In the genomic region with DNA sequence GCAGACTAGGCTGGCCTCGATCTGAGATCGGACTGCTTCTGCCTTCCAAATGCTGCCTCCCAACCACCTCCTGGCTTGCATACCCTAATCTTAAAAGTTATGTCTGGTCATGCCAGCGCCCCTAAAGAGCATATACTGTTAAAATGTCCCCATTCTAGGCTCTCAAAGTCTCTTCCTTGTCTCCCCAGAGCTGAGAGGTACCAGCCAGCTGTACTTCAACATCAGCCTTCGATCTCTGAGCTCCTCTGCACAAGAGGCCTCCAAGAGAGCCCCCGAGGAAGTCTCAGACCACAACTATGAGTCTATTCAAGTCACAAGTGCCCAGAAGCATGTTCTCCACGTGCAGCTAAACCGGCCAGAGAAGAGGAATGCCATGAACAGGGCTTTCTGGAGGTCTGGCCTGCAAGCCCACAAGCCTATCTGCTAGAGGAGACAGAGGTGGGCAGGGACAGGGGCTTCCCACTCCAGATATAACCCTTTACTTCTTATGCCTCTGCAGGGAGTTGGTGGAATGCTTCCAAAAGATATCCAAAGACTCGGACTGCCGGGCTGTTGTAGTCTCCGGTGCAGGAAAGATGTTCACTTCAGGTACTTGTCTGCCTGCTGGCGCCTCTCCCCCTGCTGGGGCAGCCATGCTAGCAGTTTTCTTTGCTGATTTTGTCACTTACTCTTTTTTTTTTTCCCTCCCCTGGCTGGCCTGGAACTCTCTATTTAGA, we compare ENCODE assay signal across 8 mouse cellular contexts. TPM values are rescaled to one million over a fixed set of nuclear protein-coding genes. Genes with fewer than 3 reads are reported as not detected.
DNase-seq lines count a peak whose midpoint lies in the region; ATAC-seq and TF ChIP-seq lines count a peak whose summit lies in the region.

No protein-coding gene starts in this region.

- peak overlapping the region; percentile 55 for H3K4me2 ChIP-seq in embryonic facial prominence, embryonic 15.5 days (replicated peaks)
- peak overlapping the region; percentile 58 for H3K4me2 ChIP-seq in hindbrain, embryonic 13.5 days
- peak overlapping the region; percentile 66 for H3K4me2 ChIP-seq in liver, embryonic 14.5 days (ENCODE audit: low read depth)
- peak overlapping the region; percentile 65 for H3K4me2 ChIP-seq in neural tube, embryonic 13.5 days

- TF ChIP-seq EP300 in liver, embryonic 14.5 days (IDR thresholded peaks at IDR 0.05; ENCODE audit: low read depth): no peak

- TF ChIP-seq CTCF in liver, embryonic 14.5 days (IDR thresholded peaks at IDR 0.05; ENCODE audit: low read depth): peak; percentile 27; the same call in 1 of the 2 replicates

- no peaks in the 10 kb centered on the region for H3K9me3 ChIP-seq in embryonic facial prominence, embryonic 15.5 days (replicated peaks)
- H3K9me3 ChIP-seq in hindbrain, embryonic 13.5 days: no peaks in the 10 kb centered on the region
- H3K9me3 ChIP-seq in liver, embryonic 14.5 days (ENCODE audit: control insufficient read depth, low read length): no peaks in the 10 kb centered on the region
- H3K9me3 ChIP-seq in neural tube, embryonic 13.5 days: no peaks in the 10 kb centered on the region

- ATAC-seq in embryonic facial prominence, embryonic 15.5 days (ENCODE audit: insufficient number of reproducible peaks, low FRiP score, low TSS enrichment, low read depth): no peak; the same call in 1 of the 2 replicates
- no peak for ATAC-seq in hindbrain, embryonic 13.5 days (ENCODE audit: low FRiP score)
- peak; percentile 57; the same call in 1 of the 2 replicates for ATAC-seq in liver, embryonic 14.5 days (ENCODE audit: insufficient read depth)
- no peak for ATAC-seq in neural tube, embryonic 13.5 days (ENCODE audit: low read depth)

- H3K36me3 ChIP-seq in embryonic facial prominence, embryonic 15.5 days: peaks cover 40% of the 10 kb centered on the region
- peaks cover 35% of the 10 kb centered on the region for H3K36me3 ChIP-seq in hindbrain, embryonic 13.5 days
- H3K36me3 ChIP-seq in liver, embryonic 14.5 days (replicated peaks; ENCODE audit: control insufficient read depth, insufficient read depth, low read depth): peaks cover 30% of the 10 kb centered on the region
- H3K36me3 ChIP-seq in neural tube, embryonic 13.5 days: peaks cover 36% of the 10 kb centered on the region

- H3K27ac ChIP-seq in embryonic facial prominence, embryonic 15.5 days (replicated peaks): peak overlapping the region; percentile 92
- H3K27ac ChIP-seq in hindbrain, embryonic 13.5 days: peak overlapping the region; percentile 84
- H3K27ac ChIP-seq in liver, embryonic 14.5 days: peak overlapping the region; percentile 35
- peak overlapping the region; percentile 72 for H3K27ac ChIP-seq in neural tube, embryonic 13.5 days (replicated peaks)

- H3K4me1 ChIP-seq in embryonic facial prominence, embryonic 15.5 days: peaks cover 37% of the 10 kb centered on the region
- peaks cover 24% of the 10 kb centered on the region for H3K4me1 ChIP-seq in hindbrain, embryonic 13.5 days (replicated peaks)
- peaks cover 8 to 13% of the 10 kb centered on the region in 2 experiments for H3K4me1 ChIP-seq in liver, embryonic 14.5 days (replicated peaks; ENCODE audit: control insufficient read depth in 2 of 2, insufficient read depth in 2 of 2, low read length in 1 of 2)
- H3K4me1 ChIP-seq in neural tube, embryonic 13.5 days (replicated peaks): peaks cover 34% of the 10 kb centered on the region

- peak overlapping the region; percentile 44 for H3K9ac ChIP-seq in embryonic facial prominence, embryonic 15.5 days
- H3K9ac ChIP-seq in hindbrain, embryonic 13.5 days: peak overlapping the region; percentile 67
- peak overlapping the region; percentile 77 for H3K9ac ChIP-seq in liver, embryonic 14.5 days (replicated peaks)
- H3K9ac ChIP-seq in neural tube, embryonic 13.5 days: peak overlapping the region; percentile 70

- WGBS in embryonic facial prominence, embryonic 15.5 days: 38% methylated on average over 11 of the region's 11 CpGs
- 58% methylated on average over 11 of the region's 11 CpGs for WGBS in hindbrain, embryonic 13.5 days
- WGBS in liver, embryonic 14.5 days (ENCODE audit: insufficient replicate concordance): 29% methylated on average over 11 of the region's 11 CpGs
- WGBS in neural tube, embryonic 13.5 days: 63% methylated on average over 11 of the region's 11 CpGs

- DNase-seq in ovary, postnatal 36 days (ENCODE audit: low spot score): peak; percentile 45
- no peak for DNase-seq in ovary, adult 18-20 months (ENCODE audit: low spot score)
- DNase-seq in liver, embryonic 14.5 days (ENCODE audit: low read depth in 3 of 3, low spot score in 3 of 3): no peak
- DNase-seq in retina, embryonic 14.5 days (ENCODE audit: low spot score): no peak
- no peak for DNase-seq in spleen, postnatal 36 days (ENCODE audit: low spot score in 2 of 2)

- H3K4me3 ChIP-seq in embryonic facial prominence, embryonic 15.5 days (replicated peaks): peak overlapping the region; percentile 53
- H3K4me3 ChIP-seq in hindbrain, embryonic 13.5 days: peak overlapping the region; percentile 47
- H3K4me3 ChIP-seq in liver, embryonic 14.5 days (ENCODE audit: insufficient read depth in 1 of 2, low read depth in 2 of 2, low read length in 2 of 2): peak overlapping the region; percentile 61 to 87
- peak overlapping the region; percentile 48 for H3K4me3 ChIP-seq in neural tube, embryonic 13.5 days

- H3K27me3 ChIP-seq in embryonic facial prominence, embryonic 15.5 days: no peaks in the 10 kb centered on the region
- H3K27me3 ChIP-seq in hindbrain, embryonic 13.5 days: no peaks in the 10 kb centered on the region
- no peaks in the 10 kb centered on the region for H3K27me3 ChIP-seq in liver, embryonic 14.5 days (ENCODE audit: control insufficient read depth, insufficient read depth, low read length)
- H3K27me3 ChIP-seq in neural tube, embryonic 13.5 days: no peaks in the 10 kb centered on the region

RNA-seq across cellular contexts. Expression of gene Ech1, which starts 0.8 kb away (rescaled TPM):
- 226 and 231 TPM in 2 replicates for polyA plus RNA-seq in embryonic facial prominence, embryonic 15.5 days (2015; fragmentation: Nextera tagmentation; extraction: Ambion mirVana)
- 81.8 and 87.5 TPM in 2 replicates for polyA plus RNA-seq in hindbrain, embryonic 13.5 days (2015; fragmentation: Nextera tagmentation; extraction: Ambion mirVana)
- polyA plus RNA-seq in liver, embryonic 14.5 days (2012; rRNA removed): 62.4 and 62.7 TPM in 2 replicates
- 92.5 and 97.4 TPM in 2 replicates for polyA plus RNA-seq in liver, embryonic 14.5 days (2014; fragmentation: Nextera tagmentation; extraction: Ambion mirVana)
- 88.7 and 98.1 TPM in 2 replicates for polyA plus RNA-seq in neural tube, embryonic 13.5 days (2015; fragmentation: Nextera tagmentation; extraction: Ambion mirVana)

RNA-seq across cellular contexts. Expression of gene Lgals4, which starts 7.8 kb away (rescaled TPM):
- polyA plus RNA-seq in embryonic facial prominence, embryonic 15.5 days (2015; fragmentation: Nextera tagmentation; extraction: Ambion mirVana): 15.4 and 18.0 TPM in 2 replicates
- polyA plus RNA-seq in hindbrain, embryonic 13.5 days (2015; fragmentation: Nextera tagmentation; extraction: Ambion mirVana): 5.6 and 6.3 TPM in 2 replicates
- polyA plus RNA-seq in liver, embryonic 14.5 days (2012; rRNA removed): 2.3 and 3.3 TPM in 2 replicates
- 0.98 and 1.1 TPM in 2 replicates for polyA plus RNA-seq in liver, embryonic 14.5 days (2014; fragmentation: Nextera tagmentation; extraction: Ambion mirVana)
- polyA plus RNA-seq in neural tube, embryonic 13.5 days (2015; fragmentation: Nextera tagmentation; extraction: Ambion mirVana): 5.0 and 6.2 TPM in 2 replicates

RNA-seq across cellular contexts. Expression of gene Hnrnpl, which starts 17.5 kb away (rescaled TPM):
- 211 and 225 TPM in 2 replicates for polyA plus RNA-seq in embryonic facial prominence, embryonic 15.5 days (2015; fragmentation: Nextera tagmentation; extraction: Ambion mirVana)
- polyA plus RNA-seq in hindbrain, embryonic 13.5 days (2015; fragmentation: Nextera tagmentation; extraction: Ambion mirVana): 200 and 202 TPM in 2 replicates
- 110 and 138 TPM in 2 replicates for polyA plus RNA-seq in liver, embryonic 14.5 days (2012; rRNA removed)
- 83.1 and 91.3 TPM in 2 replicates for polyA plus RNA-seq in liver, embryonic 14.5 days (2014; fragmentation: Nextera tagmentation; extraction: Ambion mirVana)
- polyA plus RNA-seq in neural tube, embryonic 13.5 days (2015; fragmentation: Nextera tagmentation; extraction: Ambion mirVana): 214 and 237 TPM in 2 replicates

RNA-seq across cellular contexts. Expression of gene Rinl, which starts 37.1 kb away (rescaled TPM):
- 3.8 and 4.7 TPM in 2 replicates for polyA plus RNA-seq in embryonic facial prominence, embryonic 15.5 days (2015; fragmentation: Nextera tagmentation; extraction: Ambion mirVana)
- polyA plus RNA-seq in hindbrain, embryonic 13.5 days (2015; fragmentation: Nextera tagmentation; extraction: Ambion mirVana): 2.7 and 2.8 TPM in 2 replicates
- polyA plus RNA-seq in liver, embryonic 14.5 days (2012; rRNA removed): 4.3 and 4.7 TPM in 2 replicates
- polyA plus RNA-seq in liver, embryonic 14.5 days (2014; fragmentation: Nextera tagmentation; extraction: Ambion mirVana): 4.0 and 4.8 TPM in 2 replicates
- 1.7 and 2.6 TPM in 2 replicates for polyA plus RNA-seq in neural tube, embryonic 13.5 days (2015; fragmentation: Nextera tagmentation; extraction: Ambion mirVana)

RNA-seq across cellular contexts. Expression of gene Lgals7, which starts 37.8 kb away (rescaled TPM):
- polyA plus RNA-seq in embryonic facial prominence, embryonic 15.5 days (2015; fragmentation: Nextera tagmentation; extraction: Ambion mirVana): 187 and 265 TPM in 2 replicates
- 6.4 and 7.4 TPM in 2 replicates for polyA plus RNA-seq in hindbrain, embryonic 13.5 days (2015; fragmentation: Nextera tagmentation; extraction: Ambion mirVana)
- polyA plus RNA-seq in liver, embryonic 14.5 days (2012; rRNA removed): 0.09 and 0.42 TPM in 2 replicates
- 0.40 TPM in 1 of 2 replicates, not detected in the other for polyA plus RNA-seq in liver, embryonic 14.5 days (2014; fragmentation: Nextera tagmentation; extraction: Ambion mirVana)
- polyA plus RNA-seq in neural tube, embryonic 13.5 days (2015; fragmentation: Nextera tagmentation; extraction: Ambion mirVana): 4.5 and 6.1 TPM in 2 replicates

Comparison
In these comparisons a context has a peak if more than half of its experiments do, and no peak if none do; other contexts are left out.
1. H3K27ac ChIP-seq: peak in every context shown above with its lines; median percentile 92 in embryonic facial prominence, embryonic 15.5 days; 84 in hindbrain, embryonic 13.5 days; 72 in neural tube, embryonic 13.5 days; 35 in liver, embryonic 14.5 days.